Mouse (Mus musculus) brown adipose tissue, adult 24 weeks (tissue): ENCODE data around the gene Olfr679. TPM values are rescaled to one million over a fixed set of nuclear protein-coding genes. Genes with fewer than 3 reads are reported as not detected.
"Not testable (repeated sequence)": the region's sequence is repeated elsewhere in the genome, so short reads cannot be mapped to it uniquely, and the experiment has no call there.

Source experiments
- H3K27ac ChIP-seq: fragments of 200-500 bp; replicated peaks from 2 replicates; pipeline ENCODE4 v1.5.1; 2012; ENCODE audit warnings: low read depth, mild to moderate bottlenecking, low read length
- H3K4me1 ChIP-seq: fragments of 200-500 bp; 2 replicates; pipeline ENCODE4 v1.6.1; 2012; ENCODE audit warnings: low read length, mixed read lengths; ENCODE audit not compliant: control insufficient read depth, insufficient read depth, insufficient read length
- H3K4me3 ChIP-seq: fragments of 200-500 bp; 2 replicates; pipeline ENCODE4 v1.5.1; 2012; ENCODE audit warnings: low read depth, mild to moderate bottlenecking, low read length, moderate library complexity; ENCODE audit not compliant: insufficient read depth
- polyA plus RNA-seq: library from polyadenylated mRNA; stranded (reverse); fragments of >200 nt; gene quantifications from 2 replicates; pipeline ENCODE4 v1.2.4, GENCODE M21; 2012; ENCODE audit not compliant: missing spikeins, insufficient read depth, insufficient read length

Gene Olfr679
- not detected in 2 replicates for polyA plus RNA-seq

DNA sequence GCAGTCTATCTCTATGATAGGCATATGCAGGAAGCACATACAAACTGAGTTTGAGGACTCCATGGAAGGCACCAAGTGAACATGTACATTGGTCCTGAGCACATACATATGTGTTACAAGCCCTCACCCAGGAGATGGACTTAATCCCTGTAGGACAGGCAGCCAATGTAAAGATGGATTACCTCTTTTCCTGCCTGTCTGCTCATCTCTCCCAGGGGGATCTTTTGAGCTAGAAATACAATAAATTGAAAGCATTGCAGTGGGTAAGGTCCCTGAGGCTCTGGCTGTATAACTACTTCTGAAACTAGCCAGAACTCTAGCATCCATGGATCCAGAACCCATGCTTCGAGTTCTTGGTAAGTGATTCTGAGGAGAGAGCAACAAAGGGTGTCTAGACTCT, at the start of gene Olfr679:
Gene Olfr679 (plus strand): TSS at position 301 of the 400 bp plus-strand sequence.
- no peaks in the 10 kb centered on the region for H3K4me1 ChIP-seq
- no peak within 1 kb of the TSS for H3K4me3 ChIP-seq
- H3K27ac ChIP-seq: no peak within 1 kb of the TSS

DNA sequence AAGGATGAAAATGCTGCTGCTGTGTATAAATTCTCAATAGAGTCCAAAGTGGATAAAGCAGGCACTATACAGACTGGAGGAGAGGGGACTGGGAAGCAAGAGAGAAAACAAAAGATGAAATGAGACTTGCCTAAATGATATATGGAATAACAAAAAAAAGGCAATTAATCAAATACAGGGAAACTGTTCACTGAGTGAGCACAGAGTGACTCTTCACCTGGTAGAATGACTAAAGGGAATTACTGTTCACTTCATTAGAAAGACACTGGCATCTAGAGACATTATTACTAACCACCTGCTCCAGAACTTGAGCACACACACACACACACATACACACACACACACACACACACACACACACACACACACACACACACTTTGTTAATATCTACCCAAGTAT, 48.6 kb upstream of the Olfr679 start, which contains the start of gene Olfr676:
Gene Olfr676 (plus strand): TSS at position 301 of the 400 bp plus-strand sequence.
- no peak within 1 kb of the TSS for H3K4me3 ChIP-seq
- H3K27ac ChIP-seq: no peak within 1 kb of the TSS

DNA sequence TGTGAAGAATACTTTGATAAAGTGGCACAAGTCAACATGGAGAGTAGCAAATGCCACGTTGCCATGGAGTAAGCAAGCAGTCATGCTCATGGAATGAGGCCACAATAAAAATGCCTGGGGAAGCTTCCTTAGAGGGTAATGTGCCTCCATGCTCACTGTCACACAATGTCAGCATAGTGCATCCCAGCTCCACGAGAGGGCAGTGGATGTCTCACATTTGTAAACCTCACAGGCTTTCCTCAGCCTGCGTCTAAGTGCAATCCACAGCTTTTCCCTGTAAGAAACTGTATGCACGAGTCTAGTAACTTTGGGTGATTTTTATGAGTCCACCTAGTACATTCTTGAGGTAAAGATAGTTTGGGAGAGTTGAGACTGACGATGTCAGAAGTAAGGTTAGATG, 47.2 kb upstream of the Olfr679 start:
- H3K4me3 ChIP-seq, H3K27ac ChIP-seq, H3K4me1 ChIP-seq: not testable (repeated sequence)

More for the DNA sequence above, 48.6 kb upstream of the Olfr679 start, which contains the start of gene Olfr676:
- no peaks in the 10 kb centered on the region for H3K4me1 ChIP-seq

- no peak overlapping the region for H3K4me3 ChIP-seq
- no peaks in the 10 kb centered on the region for H3K4me1 ChIP-seq
- no peak overlapping the region for H3K27ac ChIP-seq
These were observed 22.1 kb upstream of the Olfr679 start for GRCm38 (mm10) chr7:105058951-105059350.

DNA sequence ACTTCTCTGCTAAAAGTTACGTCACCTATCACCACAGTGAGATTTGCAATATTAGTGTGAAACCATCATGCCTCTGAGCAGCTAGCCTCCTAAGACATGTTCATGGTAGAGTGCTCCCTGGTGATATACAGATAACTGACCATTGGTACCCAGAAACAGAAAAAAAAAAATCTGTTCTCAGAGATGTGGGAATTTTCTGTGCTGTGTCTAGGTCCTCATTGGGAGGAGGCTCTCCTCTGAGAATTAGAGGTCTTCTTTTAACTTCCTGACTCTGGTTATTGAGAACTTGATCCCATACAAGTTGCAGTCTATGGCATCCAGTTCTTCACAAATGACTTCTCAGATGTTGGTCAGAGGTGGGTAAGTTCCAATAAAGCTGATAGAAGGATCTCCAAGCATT, 16.8 kb upstream of the Olfr679 start, which contains the start of gene Olfr678:
Gene Olfr678 (plus strand): TSS at position 301 of the 400 bp plus-strand sequence.
- H3K4me3 ChIP-seq: no peak within 1 kb of the TSS

GRCm38 (mm10) chr7:105092717-105093116, 11.7 kb downstream of the Olfr679 start, which contains the start of gene Olfr680-ps1:
Olfr680-ps1 (minus strand) TSS chr7:105092817.
- not testable (repeated sequence) for H3K27ac ChIP-seq, H3K4me3 ChIP-seq, H3K4me1 ChIP-seq

More for the DNA sequence above, 16.8 kb upstream of the Olfr679 start, which contains the start of gene Olfr678:
- no peaks in the 10 kb centered on the region for H3K4me1 ChIP-seq
- H3K27ac ChIP-seq: no peak within 1 kb of the TSS

GRCm38 (mm10) chr7:105116536-105116935, 35.5 kb downstream of the Olfr679 start, which contains the start of gene Olfr681:
Olfr681 (plus strand) TSS chr7:105116836.
- H3K4me3 ChIP-seq: no peak within 1 kb of the TSS
- no peak within 1 kb of the TSS for H3K27ac ChIP-seq
- H3K4me1 ChIP-seq: no peaks in the 10 kb centered on the region

Other genes with a start within 250 kb of the Olfr679 start
- gene Usp17lb, start 238.6 kb upstream of the Olfr679 start, polyA plus RNA-seq: not detected in 2 replicates
- not detected in 2 replicates for gene Usp17la, start 224.2 kb upstream of the Olfr679 start, polyA plus RNA-seq
- not detected in 2 replicates for gene Olfr665, start 203.2 kb upstream of the Olfr679 start, polyA plus RNA-seq
- gene Olfr666, start 185.3 kb upstream of the Olfr679 start, polyA plus RNA-seq: not detected in 2 replicates
- gene Olfr667, start 159.7 kb upstream of the Olfr679 start, polyA plus RNA-seq: not detected in 2 replicates
- gene Olfr668, start 153.1 kb upstream of the Olfr679 start, polyA plus RNA-seq: not detected in 2 replicates
- gene Olfr669, start 147.0 kb upstream of the Olfr679 start, polyA plus RNA-seq: not detected in 2 replicates
- gene Olfr670, start 118.6 kb upstream of the Olfr679 start, polyA plus RNA-seq: not detected in 2 replicates
- not detected in 2 replicates for gene Olfr671, start 102.1 kb upstream of the Olfr679 start, polyA plus RNA-seq
- not detected in 2 replicates for gene Olfr672, start 79.2 kb upstream of the Olfr679 start, polyA plus RNA-seq
- gene Olfr675, start 52.7 kb upstream of the Olfr679 start, polyA plus RNA-seq: not detected in 2 replicates
- not detected in 2 replicates for gene Olfr676, start 48.5 kb upstream of the Olfr679 start, polyA plus RNA-seq
- not detected in 2 replicates for gene Olfr677, start 29.8 kb upstream of the Olfr679 start, polyA plus RNA-seq
- not detected in 2 replicates for gene Olfr678, start 16.7 kb upstream of the Olfr679 start, polyA plus RNA-seq
- not detected in 2 replicates for gene Olfr680-ps1, start 11.6 kb downstream of the Olfr679 start, polyA plus RNA-seq
- not detected in 2 replicates for gene Olfr681, start 35.6 kb downstream of the Olfr679 start, polyA plus RNA-seq
- not detected in 2 replicates for gene Olfr683, start 65.8 kb downstream of the Olfr679 start, polyA plus RNA-seq
- gene Olfr684, start 82.4 kb downstream of the Olfr679 start, polyA plus RNA-seq: not detected in 2 replicates
- not detected in 2 replicates for gene Olfr685, start 104.8 kb downstream of the Olfr679 start, polyA plus RNA-seq
- gene Olfr686, start 126.3 kb downstream of the Olfr679 start, polyA plus RNA-seq: not detected in 2 replicates
- not detected in 2 replicates for gene Olfr688, start 206.9 kb downstream of the Olfr679 start, polyA plus RNA-seq
- not detected in 2 replicates for gene Olfr689, start 230.0 kb downstream of the Olfr679 start, polyA plus RNA-seq